Mouse (Mus musculus) T-helper 2 cell (primary cell): ENCODE measurements around the gene Gapvd1.

Experiments used
- in situ Hi-C: fragments of 300-600 bp; cut with MboI, MseI; formaldehyde crosslinking; loops from one replicate; pipeline ENCODE4 v1.15.1; 2025; ENCODE audit warnings: high pct_unique_total_duplicates

The Gapvd1 gene

DNA sequence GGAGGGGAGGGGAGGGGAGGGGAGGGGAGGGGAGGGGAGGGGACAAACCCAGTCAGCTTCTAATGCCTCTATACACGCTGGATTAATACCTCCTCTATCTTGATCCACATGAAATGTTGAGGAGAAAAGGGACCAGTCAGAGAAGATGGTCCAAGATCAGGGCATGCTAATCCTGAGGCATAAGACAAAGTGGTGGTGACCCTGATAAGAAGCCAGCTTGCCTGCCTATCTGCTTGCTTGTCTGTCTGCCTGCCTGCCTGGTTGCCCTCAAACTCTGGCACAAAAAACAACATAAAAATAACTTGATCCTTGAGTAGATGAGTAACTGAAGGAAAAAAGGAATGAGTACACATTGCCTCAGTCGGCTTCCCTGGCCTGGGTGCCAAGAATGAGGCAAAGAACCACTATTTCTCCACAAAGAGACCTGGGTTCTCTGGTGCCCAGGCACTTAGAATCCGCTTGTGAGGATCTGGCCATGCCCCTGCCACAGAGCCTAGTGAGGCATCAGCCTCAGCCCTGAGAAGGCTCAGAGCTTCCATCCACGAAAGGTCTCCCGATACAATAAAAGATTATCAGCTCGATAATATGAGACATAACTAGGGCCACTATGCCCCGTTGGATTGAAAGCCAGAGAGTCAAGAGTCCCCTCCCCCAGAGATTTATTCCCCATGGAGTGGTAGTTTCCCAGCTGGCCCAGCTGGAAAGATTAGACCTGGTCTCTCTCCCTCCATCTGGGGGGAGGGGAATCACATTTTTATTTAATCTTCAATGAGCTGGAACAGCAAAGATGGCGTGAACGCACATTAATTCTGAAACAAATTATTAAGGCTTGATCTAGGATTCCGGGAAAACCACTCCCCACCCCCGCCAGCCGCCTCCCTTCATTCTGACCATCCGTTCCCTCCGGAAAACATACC is 119.5 kb downstream of the Gapvd1 start:
- in situ Hi-C loops = no loop called here

DNA sequence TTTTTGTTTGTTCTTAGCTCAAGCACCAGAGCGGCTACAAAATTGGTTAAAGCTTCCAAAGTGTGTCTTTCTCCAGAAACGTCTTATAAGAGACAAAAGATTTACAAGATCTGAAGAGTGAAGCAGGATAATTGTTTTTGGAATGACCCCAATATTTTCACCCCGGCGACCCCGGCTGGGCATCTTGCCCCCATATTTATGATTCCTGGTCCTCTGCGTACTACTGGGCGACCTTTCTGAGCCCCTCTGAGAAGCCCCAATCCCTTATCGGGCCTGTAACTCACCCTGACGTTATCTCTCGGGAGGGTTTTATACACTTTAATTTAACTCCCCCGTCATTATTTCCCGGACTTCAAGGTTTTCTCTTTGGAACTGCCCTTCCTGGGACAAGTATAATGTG is 123.0 kb downstream of the Gapvd1 start:
- in situ Hi-C loops = no loop called here

DNA sequence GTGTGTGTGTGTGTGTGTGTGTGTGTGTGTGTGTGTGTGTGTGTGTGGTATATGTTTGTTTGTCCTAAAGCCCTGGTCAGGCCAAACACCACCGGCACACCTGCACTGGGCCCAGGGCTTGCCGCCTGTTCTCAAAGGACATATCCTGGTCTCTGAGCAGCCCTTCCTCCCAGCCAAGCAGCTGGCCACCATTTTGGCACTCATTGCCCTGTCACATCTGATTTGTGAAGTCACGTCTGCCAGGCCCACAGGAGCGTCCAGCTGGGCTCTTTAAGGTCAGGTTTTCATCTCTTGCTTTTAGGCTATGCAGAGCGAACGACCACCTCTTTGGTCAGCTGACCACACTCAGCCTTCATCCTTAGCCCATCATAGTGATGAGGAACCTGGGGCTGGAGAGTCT is 124.6 kb downstream of the Gapvd1 start:
- in situ Hi-C loops = no loop called here

DNA sequence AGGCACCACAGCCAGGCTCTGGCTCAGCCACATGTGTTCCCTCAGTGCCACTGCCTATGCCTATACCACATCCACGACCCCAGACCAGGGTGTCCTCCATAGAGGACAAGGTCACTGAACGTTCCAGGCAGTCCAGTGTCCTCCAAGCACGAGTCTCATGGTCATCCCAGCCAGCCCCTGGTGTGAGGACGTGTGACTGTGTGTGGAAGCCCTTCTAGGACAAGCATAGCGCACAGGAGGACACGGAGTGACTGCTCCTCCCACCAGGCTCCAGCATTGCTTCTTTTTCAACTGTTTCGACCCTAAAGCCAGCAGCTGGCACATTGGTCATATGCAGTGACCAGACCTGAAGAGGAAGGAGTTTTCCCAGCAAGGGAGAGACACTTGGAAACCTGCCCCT is 125.3 kb downstream of the Gapvd1 start:
- in situ Hi-C loops = loop anchor here (10.0 kb wide), 1 partner anchor 1925 kb away; the partner anchor contains the start of gene Fpgs

DNA sequence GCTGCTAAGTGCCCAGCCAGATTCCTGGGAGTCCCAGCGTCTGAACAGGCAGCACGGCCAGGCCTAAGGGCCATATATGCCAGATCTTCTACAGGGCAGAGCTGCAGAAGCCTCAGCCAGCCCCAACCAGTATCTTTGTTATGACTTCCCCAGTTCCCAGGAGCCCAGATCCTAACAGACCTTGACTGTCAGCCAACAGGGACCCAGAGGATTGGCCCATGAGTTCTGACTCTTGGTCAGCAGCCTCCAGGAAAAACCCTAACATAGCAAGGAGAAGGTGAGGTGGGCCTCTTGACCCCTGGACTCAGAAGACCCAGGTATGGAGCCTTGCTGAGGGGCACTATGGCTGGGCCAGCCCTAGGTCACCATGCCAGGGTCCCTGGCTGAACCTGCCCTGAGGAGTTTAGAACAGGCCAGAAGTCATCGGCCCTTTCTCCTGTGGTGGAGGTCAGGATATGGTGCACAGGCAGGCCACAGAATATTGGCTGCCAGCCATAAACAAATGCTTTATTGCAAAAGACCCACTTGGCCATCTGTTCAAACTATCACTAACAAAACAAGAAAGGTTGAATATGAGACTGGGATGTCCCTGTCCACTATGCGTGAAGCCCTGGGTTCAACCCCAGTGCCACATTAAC is 126.0 kb downstream of the Gapvd1 start:
- in situ Hi-C loops = loop anchor here (10.0 kb wide), 1 partner anchor 1924 kb away; the partner anchor contains the start of gene Fpgs

DNA sequence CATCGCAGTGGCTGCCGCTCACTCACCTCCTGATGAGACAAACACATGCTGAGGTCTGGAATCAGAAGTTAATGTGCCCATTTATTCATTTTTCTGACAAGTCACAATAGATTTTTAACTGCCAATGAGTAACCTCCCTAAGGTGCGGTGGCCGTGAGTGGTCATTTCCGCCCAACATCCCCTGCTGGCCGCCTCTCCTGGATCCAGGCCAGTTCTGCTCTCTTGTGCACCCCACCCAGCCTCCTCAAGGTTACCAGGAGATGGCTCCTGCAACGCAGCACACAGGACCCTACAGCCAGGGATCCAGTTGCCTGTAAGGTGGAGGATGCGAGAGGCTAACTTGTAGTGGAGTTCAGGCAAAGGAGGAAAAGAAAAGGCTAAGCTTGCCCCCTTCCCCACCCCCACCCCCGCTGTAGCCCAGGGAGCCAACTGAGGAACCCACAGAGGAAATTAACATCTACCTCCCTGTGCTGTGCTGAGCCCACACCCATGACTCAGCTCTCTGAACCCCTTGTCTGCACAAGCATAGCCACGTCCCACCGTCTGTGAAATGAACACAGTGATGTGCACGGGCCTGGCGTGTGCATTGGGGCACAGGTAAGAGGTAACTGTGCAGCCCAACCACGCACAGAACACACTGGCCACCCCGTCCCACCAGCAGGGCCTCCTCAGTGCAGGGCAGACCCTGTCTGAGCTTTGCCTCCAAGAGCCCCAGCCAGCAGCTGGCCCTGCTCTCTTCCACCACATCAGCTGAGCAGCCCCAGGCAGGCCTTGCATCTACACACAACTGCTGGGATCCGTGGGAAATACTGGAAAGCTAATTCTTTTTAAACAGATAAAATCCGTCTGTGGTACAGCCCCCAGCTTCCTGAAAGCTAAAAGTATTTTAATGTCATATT is 127.5 kb downstream of the Gapvd1 start:
- in situ Hi-C loops = loop anchor here (10.0 kb wide), 1 partner anchor 1923 kb away; the partner anchor contains the start of gene Fpgs
